Mouse (Mus musculus) heart, adult 9 months (tissue): ENCODE results near the gene Tmem178b.

Source experiments
- DNase-seq, 2 experiments: peaks; one replicate each; pipeline ENCODE4 v3.0.0; 2022; ENCODE audit warnings: low spot score in 2 of 2

The Tmem178b gene

GRCm38 (mm10) chr6:39872901-39873591 lies at the start of gene Tmem178b:
Gene Tmem178b (plus strand): TSS chr6:39873271.
- DNase-seq: peak in 1 of 2 experiments; percentile 4

- DNase-seq: peak; percentile 38 to 64
Measured at GRCm38 (mm10) chr6:39828736-39829135, 44.3 kb upstream of the Tmem178b start.

DNA sequence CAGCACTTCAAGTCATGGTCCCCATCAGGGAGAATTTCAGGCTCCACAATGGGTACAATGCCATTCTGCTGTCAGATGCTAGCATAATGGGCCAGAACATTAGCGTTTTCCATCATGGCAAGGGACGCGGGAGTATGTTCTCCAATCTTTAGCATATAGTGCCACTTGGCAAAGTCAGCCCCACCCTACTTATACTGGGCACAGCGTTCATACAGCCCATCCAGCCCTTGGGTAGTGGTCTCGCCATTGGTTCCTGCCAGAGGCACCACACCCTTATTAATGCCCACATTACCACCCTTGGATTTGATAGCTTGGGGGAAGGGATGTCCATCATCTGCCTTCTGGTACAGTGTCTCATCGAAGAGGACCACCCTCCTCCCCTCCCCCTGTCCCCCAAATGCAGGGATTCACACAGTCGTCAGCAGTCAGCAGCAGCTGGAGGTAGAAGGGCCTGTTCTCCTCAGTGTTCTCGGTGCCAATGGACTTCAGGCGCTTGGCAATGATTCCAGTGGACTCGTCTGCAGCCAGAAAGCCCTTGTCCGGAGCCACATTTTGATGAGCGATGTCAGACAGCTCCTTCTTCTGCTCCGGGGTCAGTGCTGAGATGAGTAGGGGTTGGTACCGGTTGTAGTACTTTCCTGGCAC lies 29.3 kb upstream of the Tmem178b start:
- DNase-seq: no peak

DNA sequence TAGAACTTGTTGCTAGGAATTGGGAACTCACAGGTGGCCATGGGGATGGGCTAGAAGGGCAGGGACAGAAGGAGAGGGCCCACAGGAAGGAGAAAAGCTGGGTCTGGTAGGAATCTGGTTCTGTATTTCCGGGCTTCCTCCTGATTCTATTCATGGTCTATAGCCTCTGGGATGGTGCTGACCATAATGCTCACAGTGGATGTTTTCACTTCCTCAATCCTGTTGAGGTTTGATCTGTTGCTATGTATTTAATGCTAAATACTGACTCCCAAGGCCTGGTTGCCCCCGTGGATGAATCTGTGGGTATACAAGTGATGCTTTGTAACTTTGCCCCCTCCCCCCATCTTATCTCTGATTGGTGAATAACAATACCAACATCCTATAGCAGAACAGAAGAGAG lies 25.5 kb upstream of the Tmem178b start:
- DNase-seq: no peak

DNA sequence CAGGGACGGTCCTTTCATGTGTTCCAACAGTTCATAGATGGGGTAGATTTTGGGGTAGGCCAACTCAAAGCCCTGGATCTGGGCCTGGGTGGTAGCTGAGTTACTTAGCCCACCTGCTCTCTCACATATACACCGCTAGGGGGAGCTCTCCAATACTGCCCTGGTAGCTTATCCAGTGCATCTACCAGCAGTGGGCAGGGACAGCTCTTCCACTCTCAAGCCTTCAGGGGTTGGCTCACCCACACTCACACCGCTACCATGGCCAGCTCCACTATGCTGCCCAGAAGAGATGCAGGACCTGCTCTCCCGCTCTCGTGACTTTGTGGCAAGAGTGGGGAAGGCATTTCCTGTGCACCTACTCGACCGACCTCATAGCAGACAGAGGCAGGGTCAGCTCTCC lies 24.3 kb upstream of the Tmem178b start:
- DNase-seq: no peak

GRCm38 (mm10) chr6:39849667-39850066 lies 23.4 kb upstream of the Tmem178b start:
- no peak for DNase-seq

GRCm38 (mm10) chr6:39870271-39871135 lies 2.6 kb upstream of the Tmem178b start:
- peak in 1 of 2 experiments; percentile 2 for DNase-seq

DNA sequence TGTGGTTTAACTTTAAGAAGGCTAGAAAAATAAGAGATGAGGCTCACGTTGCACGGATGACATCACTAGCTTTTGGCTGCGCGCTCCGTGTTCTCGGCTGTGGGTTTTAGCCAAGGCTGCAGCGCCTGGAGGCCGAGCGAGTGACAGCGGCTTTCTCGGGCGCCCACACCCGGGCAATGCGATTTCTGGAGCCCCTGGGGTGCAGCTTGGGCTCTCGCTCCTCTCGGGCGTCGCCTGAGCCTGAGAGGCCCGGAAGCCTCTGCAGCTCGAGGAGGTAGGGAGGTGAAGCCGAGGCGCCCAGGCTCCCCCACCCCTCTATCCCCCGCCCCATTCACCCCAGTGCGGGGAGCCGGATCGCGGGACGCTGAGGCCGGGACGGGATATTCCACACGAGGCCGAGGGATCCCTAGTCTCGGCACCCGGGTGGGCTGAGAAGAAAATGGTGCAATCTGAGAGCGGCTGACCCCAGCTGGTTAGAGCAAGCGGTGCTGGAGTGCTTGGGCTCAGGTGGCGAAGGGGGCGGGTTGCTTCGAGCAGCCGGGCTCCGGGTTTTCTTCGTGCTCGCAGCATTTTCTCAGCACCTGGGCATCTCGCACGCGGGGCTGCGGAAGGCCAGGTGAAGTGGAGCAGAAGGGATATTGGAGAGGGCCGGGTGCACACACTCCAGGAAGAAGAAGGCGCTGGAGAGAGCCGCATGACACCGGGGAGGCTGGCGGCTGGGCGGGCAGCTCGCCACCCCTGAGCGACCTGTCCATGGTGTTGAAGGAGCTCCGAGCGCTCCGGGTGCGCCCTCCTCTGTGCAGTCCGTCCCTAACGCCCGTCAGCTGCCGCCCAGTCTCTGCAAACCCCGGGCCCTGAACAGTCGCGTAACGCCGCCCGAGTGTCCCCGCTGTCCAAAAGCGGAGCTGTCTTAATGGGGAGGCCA lies 1.4 kb upstream of the Tmem178b start:
- peak; percentile 38 to 66 for DNase-seq

- DNase-seq: no peak
Measured at GRCm38 (mm10) chr6:39872306-39872900, 668 bp upstream of the Tmem178b start.

DNA sequence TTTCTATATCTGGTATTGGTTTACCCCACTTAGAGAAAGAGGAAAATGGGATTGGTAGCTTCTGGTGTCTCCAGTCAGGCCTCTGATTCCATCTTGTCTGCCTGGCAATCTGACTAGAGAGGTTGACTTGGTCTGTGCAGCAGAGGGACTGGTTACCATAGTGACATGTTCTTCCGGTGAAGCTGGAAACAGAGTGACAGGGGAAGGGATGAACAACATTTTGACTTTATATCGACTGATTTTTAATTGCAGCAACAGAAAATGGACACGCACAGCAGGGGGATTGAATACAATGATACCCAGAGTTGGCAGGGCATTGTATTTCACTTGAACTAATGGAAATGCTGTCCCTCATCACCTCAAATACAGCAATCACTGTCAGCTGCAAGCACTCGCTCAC lies 2.1 kb downstream of the Tmem178b start:
- DNase-seq: no peak

DNA sequence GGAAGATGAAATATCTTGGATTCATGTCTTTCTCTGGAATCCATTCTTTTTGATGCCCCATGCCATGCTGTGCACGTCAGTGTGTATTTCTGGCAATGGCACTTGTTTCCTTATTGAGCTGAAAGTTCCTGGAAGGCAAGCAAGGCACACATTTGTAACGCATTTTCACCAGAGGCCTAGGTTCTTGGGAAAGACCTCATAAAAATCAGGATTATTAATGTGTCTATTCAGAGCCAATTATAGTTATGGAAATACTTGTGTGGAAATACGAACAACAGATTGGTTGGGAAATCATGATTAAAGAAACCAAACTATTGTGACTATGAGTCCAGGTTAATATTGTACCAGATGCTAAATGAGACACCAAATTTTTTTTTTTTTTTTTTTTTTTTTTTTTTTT lies 3.4 kb downstream of the Tmem178b start:
- no peak for DNase-seq

DNA sequence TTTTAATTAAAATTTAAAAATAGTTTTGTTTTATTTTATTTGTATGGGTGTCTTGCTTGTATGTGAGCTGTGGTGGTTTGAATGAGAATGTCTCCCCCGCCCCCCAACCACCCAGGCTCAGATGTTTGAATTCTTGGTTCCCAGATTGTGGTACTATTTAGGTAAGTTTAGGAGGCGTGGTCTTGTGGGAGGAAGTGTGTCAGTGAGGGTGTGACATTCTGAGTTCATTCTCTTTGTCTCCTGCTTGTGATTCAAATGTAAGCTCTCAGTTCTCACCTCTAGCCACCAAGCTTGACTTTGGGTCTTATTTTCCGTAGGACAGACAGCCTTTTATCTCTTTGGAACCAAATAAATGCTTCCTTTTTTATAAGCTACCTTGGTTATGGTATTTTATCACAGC lies 17.7 kb downstream of the Tmem178b start:
- no peak for DNase-seq

DNA sequence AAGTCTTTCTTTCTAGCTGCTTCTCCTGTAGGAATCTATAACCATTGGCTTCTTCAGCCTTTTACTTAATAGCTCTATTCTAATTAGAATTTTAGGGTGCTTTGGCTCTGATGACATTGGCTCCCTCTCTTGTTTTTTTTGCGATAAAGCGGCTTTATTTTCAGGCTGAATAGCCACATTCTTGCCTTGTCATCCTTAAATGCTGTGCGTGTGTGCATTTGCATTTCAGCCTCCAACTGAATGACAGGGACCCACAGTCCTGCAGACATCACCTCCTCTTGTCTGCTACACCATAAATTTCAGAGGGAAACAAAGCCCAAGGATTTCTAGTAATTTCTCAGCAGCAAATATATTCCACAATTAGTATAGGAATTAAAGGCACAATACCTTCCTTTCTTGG lies 23.4 kb downstream of the Tmem178b start:
- DNase-seq: no peak

- DNase-seq: no peak
Measured at GRCm38 (mm10) chr6:39899231-39899630, 26.2 kb downstream of the Tmem178b start.

GRCm38 (mm10) chr6:39903220-39903773 lies 30.2 kb downstream of the Tmem178b start:
- no peak for DNase-seq

DNA sequence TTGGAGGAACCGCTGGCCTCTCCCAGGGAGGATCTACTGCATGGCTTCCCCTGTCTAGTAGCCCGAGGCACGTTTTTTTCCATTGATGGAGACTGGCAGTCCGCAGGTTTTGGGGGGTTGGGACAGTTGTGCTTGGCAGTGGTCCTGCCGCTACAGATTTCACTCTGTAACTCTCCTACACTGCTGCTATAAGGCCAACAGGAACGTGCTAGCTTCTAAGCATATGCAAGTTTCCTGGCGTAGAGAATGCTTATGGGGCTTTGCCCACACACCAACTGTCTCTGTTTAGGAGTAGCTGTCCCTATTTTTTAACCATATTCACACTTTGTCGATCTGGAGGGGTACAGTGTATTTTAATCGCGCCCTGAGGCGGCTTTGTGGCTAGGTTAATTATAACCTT lies 30.8 kb downstream of the Tmem178b start:
- no peak for DNase-seq

GRCm38 (mm10) chr6:39914956-39915355 lies 41.9 kb downstream of the Tmem178b start:
- no peak for DNase-seq

DNA sequence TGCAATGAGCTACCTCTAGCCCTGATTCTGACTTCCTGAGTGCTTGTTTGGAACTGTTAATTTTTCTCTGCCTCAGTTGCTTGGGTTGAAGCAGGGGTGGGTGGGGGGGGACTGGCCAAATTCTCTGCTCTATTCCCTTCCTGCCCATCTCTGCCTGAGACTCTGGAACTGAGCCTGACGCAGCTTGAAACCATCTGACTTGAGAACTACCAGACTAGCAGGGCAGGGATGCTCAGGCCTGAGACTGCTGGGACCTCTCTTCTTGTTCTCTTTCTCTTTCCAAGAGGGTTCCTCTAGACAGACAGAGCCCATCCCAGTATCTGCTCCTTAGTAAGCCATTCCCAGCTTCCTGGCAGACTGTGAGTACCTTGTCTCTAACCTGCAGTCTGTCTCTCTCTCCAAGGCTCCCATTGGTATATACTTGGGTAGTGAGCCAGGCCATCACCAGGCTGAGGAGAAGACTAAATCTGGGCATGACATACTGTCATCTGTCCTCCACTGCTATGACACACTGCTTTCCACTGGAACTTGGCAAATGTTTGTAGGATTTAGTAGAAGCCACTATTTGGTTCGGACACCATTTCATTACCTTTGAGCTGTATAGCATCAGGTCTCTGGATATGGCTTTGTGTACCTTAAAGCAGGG lies 42.7 kb downstream of the Tmem178b start:
- no peak for DNase-seq

GRCm38 (mm10) chr6:39916514-39916913 lies 43.4 kb downstream of the Tmem178b start:
- no peak for DNase-seq

GRCm38 (mm10) chr6:39917242-39917641 lies 44.2 kb downstream of the Tmem178b start:
- no peak for DNase-seq
